Mouse (Mus musculus) mesoderm, embryonic 11.5 days (tissue): ENCODE measurements around the gene Chrm5.
A peak's percentile ranks its signal among the peaks of the same experiment; 100 is the strongest.

ENCODE experiments used
- DNase-seq: peaks from one replicate; pipeline ENCODE4 v3.0.0-alpha.2; 2012; ENCODE audit warnings: low read depth, low spot score

The Chrm5 gene

DNA sequence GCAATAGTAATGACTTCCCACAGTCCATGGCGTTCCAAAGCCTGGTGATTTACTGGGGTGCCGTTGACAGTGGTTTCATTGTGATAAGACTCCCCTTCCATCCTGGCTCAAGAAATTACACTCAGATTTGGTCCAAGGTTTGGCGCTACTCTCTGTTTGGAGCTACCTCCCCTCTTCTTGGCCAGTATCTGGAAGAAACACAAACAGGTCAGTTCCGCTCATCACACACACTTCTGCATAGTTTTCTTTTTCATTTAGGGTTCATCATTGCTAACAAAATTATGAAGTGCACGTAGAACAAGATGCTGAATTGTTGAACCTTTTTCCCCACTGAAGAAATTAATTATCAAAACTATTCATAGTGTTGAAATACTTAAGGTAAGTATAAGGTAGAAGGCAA lies at the start of gene Chrm5:
Chrm5 (minus strand) TSS at position 101 of the 400 bp plus-strand sequence.
- DNase-seq, result no peak

DNA sequence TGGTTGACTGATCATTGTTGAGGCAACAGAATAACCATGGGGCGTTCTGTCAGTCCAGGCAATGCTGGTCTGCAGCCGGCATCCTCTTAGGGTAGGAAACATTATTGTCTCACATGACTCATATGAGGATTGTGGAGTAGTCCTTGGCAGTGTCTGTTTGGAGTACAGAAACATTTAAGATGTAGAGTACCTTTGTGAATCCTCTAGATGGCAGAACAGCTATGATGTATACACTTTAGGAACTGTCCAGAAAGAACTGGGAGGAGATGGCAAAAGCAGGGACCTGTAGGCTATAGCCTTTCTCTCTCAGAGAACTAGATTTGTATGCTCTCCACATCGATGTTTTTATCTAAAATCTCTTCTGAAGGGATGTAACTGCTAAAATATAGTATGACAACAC lies 46.4 kb upstream of the Chrm5 start:
- no peak for DNase-seq

DNA sequence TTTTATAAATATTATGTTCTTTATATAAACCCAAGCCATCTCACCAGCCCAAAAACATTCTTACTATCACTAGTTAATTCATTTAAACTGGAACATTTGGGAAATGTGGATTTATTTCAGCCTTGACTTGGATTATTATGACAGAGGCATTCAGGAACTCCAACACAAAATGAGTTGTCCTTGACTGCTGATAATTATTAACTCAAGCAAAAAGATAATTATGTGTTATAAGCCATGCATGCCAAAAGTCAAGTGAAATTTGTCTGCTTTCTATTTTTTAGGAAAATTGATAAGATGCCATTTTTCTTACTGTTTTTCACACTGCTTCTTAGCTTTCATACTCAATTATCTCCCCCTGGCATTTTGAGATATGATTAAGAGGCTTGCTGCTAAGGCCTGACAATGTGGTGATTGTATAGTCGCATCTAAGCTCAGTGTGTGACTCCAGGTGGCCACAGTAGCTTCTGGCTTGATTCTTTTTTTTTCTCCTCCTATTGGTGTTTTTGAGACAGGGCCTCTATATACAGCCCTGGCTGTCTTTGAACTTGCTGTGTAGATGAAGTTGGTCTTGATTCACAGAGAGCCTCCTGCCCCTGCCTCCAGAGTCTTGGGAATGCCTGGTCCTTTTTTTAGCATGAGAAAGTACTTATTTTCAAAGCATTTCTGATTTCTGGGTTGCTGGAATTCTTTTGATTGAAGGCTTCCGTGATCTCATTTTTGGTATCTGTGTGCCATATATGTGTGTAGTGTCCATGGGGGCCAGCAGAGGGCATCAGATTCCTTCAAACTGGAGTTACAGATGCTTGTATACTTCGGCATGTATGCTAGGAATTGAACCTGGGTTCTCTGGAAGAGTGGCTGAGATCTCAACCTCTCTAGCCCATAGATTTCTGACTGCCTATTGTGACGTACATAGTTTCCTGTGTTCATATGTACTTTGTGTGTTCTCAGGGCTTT lies 40.2 kb upstream of the Chrm5 start:
- no peak for DNase-seq

DNA sequence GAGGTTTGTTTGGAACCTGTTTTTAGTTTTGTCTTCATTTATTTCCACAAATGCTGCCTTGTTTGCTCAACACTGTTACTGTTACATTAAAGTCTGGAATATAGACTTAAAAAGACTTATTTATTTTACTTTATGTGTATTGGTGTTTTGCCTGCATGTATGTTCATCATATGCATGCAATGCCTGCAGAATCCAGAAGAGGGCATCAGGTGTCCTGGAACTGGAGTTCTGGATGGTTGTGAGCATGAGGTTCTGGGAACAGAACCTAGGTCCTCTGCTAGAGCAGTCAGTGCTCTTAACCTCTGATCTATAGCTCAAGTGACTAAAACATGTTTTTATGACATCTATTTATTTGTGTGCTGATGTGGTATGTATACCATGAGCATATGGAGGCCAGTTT lies 38.0 kb upstream of the Chrm5 start:
- no peak for DNase-seq

DNA sequence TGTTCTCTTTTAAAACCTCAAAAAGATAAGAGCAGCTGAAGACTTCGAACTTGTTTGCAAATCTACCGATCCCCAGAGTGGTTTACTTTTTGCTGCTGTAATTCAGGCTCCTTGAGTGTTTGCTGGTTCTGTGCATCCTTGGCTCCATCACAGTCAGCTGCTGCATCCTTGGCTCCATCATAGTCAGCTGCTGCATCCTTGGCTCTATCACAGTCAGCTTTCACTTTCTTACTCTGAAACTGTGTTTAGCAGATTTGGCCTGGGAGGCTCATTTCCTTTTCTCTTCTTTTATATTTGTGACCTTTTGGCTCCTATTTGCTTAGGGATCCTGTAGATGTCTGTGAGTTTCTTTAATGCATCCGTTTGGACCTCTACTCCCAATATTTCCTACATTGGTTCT lies 36.6 kb upstream of the Chrm5 start:
- DNase-seq, result no peak

DNA sequence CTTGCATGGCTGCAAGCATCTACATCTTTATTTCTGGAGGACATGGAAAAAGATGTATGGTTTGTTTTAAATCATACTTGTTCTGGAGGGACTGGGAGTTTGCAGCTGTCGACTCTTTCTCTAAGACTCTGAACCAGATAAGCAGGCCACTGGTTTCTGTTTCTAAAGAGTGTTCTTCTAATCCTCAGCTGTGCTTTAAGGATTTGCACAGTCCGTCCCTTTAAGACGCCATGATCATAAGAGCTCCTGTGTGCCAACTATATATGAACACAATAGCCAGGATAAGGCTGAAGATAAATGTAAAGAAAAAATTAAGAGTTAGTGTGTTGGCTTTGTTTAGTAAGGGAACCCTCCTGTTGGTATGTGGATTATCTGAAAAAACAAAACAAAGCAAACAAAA lies 36.2 kb upstream of the Chrm5 start:
- DNase-seq, result no peak

DNA sequence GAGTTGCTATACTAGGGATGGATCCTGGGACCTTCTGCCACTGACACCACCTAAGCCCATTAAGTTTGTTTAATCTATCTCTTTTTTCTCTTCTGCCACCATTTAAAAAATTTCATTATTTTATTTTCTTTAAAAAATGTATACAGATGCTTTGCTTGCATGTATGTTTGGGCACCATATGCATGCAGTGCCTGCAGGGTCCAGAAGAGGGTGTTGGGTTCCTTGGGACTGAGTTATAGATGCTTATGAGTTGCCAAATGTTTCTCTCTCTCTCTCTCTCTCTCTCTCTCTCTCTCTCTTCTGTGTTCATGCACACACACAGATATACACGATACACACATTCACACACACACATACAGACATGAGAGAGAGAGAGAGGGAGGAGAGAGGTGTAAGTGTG lies 32.5 kb upstream of the Chrm5 start:
- no peak for DNase-seq

DNA sequence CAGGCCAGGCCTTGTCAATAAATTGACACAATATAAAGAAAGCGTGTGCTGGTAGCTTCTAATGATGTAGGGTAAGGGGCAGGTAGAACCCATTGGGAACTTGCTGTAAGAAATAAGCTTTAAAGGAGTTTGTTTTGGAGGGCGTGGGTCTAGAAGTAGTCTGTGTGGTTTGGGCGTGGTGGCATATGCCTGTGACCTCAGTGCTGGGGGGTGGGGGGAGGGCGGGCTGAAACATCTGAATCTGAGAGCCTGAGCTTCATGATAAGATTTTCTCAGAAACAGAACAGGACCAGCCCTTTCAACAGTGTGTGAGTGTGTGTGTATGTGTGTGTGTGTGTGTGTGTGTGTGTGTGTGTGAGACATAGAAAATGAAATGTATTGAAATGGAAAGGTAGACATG lies 29.6 kb upstream of the Chrm5 start:
- DNase-seq, result no peak

DNA sequence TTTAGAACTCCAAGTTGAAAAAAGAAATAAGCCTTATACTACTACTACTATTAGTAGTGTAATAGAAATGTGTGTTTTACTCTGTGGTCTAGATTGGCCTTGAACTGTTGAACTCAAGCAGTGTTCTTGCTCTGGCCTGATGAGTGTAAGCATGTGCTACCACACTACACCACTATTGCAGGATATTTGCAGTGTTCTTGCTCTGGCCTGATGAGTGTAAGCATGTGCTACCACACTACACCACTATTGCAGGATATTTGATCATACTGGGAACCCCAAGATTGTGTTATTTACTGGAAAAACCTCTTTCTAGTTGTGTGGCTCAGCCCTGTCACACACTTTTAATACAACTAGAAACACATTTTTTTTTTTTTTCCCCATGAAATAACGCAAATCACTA lies 26.9 kb upstream of the Chrm5 start:
- DNase-seq, result no peak

DNA sequence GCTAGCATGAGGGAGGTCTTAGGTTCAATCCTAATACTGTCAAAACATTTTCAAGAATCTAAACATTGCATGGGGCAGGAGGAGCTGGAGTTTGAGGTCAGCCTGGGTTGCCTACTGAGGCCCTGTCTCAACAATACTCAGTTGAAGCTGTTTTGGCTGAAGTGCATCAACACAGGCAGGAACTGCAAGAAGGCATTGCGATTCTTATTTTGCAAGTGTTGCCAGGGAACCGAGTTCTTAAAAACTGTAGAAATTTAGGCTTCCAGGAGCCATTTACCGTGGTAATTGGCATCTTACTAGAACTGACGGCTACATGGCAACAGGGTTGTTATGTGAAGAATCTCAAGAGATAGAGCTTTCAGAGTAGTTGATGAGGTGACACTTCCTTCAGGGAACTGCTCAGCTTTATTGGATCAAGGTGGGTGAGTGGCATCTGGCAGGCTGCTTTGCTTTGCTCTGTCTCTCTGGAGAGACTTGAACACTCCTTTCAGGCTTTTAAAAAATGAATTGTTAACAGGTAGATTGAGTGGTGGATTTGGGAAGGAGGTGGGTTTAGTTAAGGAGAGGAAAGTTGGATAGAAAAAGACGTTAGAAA lies 26.4 kb upstream of the Chrm5 start:
- DNase-seq, result no peak

DNA sequence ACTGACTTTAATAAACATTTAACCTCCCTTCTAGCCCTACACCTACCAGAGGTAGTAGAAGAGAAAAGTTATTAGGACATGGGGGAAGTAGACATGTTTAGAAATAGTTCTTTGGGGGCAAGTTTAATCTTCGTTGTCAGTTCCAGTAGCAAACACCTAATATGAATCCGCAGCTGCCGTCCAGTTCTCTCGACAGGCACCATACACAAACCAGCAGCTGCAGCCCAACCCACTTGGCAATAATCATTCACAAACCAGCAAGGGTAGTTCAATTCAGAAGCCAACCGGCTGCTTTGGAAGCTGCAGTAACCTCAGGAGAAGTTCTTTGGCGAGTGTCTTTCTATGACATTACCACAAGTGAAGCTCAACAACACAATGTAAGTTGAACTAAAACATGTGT lies 23.4 kb upstream of the Chrm5 start:
- no peak for DNase-seq

DNA sequence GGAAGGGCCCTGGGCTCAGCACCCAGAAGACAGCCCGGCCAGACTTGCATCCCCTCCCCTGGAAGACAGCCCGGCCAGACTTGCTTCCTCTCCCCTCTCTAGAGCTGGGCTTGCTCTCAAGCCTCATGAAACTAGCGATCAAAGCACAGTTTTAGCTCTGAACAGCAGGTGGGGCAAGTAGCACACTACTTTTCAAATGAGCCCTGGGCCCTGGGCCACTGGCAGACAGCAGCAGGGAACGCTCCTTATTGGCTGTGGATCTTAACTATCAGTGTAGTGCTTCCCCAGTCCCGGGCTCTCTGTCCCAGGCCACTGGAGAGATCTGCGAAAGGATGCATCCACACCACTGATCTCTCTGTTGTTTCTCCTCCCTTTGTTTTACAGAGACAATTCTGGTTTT lies 20.6 kb upstream of the Chrm5 start:
- DNase-seq, result peak; percentile 73

DNA sequence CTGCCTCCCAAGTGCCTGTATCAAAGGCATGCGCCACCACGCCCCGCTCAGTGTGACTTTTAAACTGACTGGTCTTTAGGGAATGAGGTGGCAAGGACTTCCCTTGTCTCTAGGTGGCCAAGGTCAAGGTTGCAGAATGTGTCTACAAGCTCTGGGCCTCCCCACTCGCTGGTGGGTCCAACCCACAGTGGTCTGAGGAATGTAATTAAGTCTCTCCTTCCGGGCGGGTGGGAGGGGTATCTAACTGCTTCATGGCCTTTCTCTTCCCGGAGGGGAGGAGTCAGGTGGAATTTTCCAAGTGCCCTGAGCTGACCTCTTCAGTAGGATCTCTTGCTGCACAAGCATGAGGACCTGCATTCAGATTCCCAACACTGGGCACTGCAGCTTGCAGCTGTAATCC lies 17.3 kb upstream of the Chrm5 start:
- DNase-seq, result no peak

DNA sequence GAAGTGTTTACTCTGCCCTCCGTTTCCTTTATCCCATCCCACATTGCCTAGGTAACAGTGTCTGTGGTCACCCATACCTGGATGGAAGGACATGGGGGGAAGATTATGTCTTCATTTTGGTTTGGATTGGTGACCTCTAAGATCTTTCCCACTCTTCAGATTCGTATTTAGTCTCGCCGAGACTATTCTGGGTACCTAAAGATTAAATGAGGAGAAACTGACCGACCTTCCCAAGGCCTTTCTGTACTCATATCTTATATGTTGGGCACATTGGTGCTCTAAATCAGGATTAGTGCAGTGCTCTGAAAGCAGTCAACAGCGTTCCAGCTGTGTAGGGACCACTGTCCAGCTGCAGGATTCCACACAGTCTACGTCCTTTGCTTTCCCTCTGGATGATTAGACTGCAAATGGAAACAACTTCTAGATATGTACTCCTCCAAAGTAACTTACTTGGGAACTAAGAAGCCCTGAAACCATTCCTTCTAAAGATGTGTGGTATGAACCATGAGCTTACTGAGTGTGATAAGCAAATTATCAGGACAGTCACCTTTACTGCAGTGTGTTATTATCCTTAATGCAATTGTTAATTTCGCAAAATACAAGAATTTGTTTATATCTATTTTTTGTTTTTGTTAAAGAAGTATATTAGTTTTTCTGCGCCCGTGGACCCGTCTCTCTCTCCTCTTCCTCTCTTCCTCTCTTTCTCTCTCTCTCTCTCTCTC lies 13.1 kb upstream of the Chrm5 start:
- no peak for DNase-seq

DNA sequence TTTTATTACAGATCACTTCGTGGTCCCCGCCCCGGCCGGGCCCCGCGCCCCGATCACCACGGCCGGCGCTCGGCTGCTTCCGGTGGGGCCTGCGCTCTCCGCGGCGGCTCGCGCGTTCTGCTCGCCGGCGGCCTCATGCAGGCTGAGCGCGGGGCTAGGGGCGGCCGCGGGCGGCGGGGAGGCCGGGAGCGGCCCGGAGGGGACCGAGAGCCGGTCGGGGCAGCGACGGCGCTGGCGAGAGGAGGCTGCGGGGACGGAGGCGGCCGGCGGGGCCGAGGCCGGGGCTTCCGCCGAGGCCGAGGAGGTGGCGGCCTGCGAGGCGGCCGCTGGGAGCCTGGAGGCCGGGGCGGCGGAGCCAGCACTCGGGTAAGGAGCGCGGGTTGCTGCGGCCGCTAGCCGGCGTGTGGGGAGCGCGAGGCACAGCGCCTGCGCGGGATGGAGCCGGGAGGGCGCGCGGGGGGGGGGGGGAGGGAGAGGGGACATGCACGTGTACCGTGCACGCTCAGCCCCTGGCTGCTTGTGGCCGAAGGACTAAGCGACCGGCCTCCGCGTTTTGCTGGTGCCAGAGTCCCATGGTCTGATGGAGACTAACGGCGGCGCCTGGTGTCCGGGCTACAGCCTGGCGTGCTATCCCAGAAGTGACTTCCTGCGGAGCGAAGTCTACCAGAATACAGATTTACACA lies 12.4 kb upstream of the Chrm5 start, which contains the start of gene Aven:
Aven (plus strand) TSS at position 109 of the 683 bp plus-strand sequence.
- peak; percentile 86 for DNase-seq

DNA sequence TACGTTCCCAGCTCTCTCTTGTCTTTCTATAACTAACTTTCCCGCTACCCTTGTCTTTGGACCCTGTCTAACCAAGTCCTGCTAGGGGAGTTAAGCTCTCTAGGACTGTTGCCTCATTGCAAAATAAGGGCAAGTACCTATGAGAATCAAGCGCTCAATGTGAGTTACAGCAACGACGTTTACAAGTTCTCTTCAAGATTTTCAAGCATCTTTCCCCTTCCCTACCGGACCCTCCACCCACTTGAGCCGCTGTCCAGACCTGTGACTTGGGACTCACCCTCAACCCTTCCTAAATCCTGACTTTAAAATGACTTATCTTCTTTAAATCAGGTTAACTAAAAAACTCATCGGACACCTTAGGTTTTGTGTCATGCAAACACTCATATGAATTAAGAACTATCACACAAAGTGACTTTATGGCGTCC lies 11.9 kb upstream of the Chrm5 start:
- DNase-seq, result no peak

DNA sequence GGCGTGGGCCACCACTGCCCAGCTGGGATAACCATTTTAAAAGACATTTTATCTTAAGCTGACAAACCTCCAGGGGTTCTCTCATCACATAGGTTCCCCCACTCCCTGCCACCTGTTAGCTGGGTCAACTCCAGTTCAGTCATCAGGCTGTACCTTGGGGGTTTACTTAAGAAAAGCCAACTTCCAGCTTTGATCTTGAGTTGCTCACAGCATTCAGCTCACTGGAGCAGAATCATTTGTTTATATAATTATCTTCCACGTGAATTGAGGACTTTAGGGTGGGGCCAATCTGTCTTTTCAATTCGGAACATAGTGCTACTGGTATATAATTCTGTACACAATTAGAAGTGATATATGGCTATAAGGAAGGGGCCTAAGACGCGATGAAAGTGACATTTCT lies 11.1 kb upstream of the Chrm5 start:
- no peak for DNase-seq

DNA sequence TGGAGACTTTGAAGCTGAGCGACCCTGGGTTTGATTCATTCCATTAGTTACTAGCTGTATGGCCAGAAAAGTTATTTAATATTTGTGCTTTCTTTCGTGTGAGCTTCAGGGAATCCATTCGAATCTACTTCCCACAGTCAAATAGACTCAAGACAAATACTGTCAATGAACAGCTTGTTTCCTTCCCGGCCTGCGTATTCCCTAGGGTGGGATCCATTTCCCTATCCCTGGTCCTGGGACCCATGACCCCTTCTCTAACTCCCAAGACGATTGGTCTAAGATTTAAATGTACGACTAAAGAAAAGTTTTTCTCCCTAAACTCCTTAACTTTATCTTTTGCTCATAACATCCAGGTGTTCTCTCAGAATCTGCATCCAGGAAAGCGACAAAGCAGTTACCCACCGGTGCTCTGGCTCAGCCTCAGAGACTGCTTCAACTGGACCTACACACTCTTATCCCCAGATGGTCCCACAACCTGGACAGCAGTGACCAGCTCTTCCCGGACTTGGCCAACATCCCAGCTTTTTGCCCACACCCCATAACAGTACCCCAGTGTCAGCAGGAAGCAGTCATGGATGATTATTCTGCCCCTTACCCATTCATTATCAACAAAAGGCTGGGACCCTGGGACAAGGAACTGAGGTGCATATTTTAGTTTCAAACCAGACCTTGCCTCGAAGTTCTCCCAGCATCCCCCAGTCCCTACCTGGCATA lies 10.1 kb upstream of the Chrm5 start:
- no peak for DNase-seq

DNA sequence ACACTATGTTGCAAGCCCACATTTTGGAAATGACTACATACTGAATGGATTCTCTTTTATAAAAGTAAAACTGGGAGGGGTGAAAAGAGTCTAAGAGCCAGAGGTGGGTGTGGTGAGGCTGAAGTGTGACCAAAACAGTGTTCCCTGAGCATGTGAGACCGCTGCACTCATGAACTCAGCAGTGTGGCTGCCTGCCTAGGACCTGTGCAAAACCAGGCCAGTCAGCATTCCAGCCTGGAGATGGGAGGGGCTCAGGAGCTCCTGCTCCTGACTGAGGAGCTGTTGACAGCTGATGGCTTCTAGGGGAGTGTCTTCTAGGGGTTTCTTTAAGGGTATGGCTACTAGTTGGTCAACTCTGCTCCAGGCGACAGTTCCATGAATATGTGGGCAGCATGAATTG lies 4.3 kb upstream of the Chrm5 start:
- DNase-seq, result no peak

DNA sequence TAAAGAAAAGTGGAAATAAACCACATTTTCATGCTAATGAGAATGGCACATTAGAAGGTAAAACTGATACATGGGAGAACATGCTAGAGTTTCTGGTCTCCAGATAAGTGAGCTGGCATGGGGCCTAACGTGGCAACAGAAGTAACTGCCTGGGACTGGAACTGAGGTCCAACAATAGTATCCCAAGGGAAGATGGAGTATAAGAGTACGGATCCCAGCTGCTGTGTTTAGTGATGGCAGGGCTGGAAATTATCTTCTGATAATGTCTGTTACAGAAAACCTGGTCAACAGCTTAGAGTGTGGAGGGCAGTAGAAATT lies 2.7 kb upstream of the Chrm5 start:
- no peak for DNase-seq

DNA sequence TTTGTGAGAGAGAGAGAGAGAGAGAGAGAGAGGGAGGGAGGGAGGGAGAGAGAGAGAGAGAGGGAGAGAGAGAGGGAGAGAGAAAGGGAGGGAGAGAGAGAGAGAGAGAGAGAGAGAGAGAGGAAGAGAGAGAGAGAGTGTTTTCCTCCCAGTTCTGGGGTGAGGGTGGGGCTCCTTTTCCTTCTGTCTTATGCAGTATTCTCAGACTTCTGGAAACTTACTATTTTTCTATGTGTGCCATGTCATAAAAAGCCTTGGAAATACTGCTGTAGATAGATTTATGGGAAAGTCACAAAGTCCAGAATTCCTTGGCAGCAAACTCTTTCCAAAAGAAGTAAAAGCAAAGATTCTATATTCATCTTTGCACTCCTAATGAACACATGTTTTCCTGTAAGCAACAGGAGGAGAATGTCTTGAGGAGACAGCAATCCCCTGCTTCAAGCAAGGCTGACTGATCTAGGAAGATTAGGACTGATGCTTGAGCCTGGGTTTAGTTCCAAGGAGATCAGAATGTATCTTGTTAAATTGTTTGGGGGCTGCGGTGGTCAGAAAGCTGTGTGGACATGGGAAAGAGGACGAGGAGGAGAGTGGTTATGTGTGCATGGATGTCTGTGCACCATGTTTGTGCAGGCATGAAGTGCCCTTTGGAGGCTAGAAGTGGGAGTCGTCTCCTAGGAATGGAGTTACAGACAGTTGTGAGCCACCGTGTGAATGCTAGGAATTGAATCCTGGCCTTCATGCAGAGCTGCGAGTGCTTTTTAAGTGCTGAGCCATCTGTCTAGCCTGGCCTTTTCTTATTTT lies 2.2 kb upstream of the Chrm5 start:
- no peak for DNase-seq
